Mouse (Mus musculus) right cerebral cortex, postnatal 4 days (tissue): ENCODE measurements around the gene Rpl22.

ENCODE experiments used
- DNase-seq: peaks from one replicate; pipeline ENCODE4 v3.0.0-alpha.2; 2022

Gene Rpl22

DNA sequence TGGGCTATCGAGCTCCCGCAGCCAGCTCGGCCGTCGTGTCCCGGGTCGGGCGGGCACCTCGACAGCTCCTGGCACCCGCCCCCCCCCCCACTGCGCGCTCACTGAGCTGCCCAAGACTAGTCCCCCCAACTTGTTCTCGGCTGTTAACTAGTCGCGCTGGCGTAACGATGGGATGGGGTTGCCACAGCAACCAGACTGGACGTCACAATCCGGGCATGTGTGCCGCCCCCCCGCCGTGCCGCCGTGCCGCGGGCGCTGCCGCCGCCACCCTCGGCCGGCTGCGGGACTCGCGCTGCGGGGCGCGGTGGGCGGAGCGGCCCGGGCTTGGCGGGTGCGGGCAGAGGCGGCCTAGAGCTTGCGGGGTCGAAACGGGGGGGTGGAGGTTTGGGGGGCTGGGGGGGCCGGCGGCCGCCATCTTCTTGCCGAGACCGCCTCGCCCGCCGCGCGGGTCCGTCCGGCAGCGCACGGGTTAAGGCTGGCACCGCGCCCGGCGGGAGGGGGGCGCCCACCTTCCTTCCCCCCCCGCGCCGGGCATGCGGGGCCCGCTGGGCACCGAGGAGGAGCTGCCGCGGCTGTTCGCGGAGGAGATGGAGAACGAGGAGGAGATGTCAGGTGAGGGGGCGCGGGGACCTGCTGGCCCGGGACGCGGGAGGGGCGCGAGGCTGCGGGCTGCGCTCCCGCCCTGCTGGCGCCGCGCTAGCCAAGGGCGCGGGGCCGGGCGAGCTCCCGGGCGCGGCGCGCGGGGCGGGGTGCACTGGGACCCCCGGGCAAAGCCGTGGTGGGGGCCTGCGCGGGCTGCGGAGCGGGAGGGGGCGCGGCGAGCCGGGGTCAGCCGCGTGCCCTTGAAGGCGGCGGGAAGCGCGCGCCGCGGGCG, 13.1 kb downstream of the Rpl22 start, which contains the start of gene Chd5:
TSS of gene Chd5 (plus strand) at position 233 of the 874 bp plus-strand sequence.
- DNase-seq, result peak; percentile 83

DNA sequence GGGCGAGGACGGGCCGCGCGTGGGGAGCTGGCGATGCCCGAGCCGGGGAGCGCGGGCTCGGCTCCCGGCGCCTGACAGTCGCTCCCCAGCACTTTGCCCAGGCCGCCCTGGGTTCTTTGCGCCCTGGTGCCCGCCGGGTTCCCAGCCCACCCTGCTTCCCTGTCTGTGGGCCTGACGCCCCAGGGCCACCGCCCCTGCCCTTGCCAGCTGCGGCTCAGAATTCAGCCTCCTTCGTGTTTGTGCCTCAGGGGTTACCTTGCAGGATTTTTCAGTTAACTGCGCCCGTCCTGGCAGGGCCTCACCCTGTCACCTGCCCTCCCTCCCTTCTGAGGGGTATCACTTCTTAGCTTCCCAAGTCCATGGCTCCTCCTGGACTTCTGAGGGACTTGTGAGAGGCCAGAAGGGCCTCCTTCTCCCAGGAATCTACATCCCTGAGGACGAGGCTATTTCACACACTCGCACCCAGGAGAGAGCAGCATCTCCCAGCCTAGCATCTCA, 13.8 kb downstream of the Rpl22 start:
- DNase-seq, result no peak

GRCm38 (mm10) chr4:152340584-152341284, 15.2 kb downstream of the Rpl22 start:
- no peak for DNase-seq

GRCm38 (mm10) chr4:152343296-152343695, 17.8 kb downstream of the Rpl22 start:
- no peak for DNase-seq

- DNase-seq, result no peak
Observed at GRCm38 (mm10) chr4:152344651-152345050, 19.1 kb downstream of the Rpl22 start.

DNA sequence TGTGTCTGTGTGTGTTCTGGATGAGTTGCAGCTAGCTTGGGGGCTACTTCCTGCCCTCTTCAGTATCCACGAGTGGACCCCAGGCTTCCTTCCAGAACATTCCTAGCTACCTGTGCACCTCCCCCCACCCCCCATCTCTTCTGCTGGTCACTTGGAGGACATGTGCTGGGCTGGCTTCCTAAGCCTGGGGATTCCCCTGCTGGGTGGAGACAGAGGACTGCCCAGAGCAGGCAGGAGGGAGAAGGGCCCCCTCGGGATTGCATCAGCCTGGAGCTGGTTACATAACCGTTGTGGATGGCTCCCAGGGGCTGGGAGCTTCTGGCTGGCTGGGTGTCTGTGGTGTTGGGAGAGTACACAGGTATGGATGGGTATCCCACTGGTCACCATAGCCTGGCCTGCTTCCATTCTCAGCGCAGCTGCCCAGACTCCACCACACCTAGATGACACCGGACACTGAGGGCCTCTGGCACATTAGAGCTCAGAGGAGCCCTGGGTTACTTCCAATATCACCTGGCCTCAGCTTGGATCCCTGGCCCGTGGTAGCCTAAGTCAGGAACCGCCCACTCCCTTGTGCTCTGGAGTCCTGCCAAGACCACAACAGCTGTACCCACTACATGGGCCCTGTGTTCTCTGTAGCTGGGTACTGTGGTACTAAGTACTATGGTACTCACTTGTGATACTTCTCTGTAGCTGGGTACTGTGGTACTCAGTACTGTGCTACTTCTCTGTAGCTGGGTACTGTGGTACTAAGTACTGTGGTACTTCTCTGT, 19.8 kb downstream of the Rpl22 start:
- DNase-seq, result no peak

- peak; percentile 69 for DNase-seq
Observed at GRCm38 (mm10) chr4:152349837-152350381, 24.4 kb downstream of the Rpl22 start.

- no peak for DNase-seq
Observed at GRCm38 (mm10) chr4:152350722-152351421, 25.3 kb downstream of the Rpl22 start.

DNA sequence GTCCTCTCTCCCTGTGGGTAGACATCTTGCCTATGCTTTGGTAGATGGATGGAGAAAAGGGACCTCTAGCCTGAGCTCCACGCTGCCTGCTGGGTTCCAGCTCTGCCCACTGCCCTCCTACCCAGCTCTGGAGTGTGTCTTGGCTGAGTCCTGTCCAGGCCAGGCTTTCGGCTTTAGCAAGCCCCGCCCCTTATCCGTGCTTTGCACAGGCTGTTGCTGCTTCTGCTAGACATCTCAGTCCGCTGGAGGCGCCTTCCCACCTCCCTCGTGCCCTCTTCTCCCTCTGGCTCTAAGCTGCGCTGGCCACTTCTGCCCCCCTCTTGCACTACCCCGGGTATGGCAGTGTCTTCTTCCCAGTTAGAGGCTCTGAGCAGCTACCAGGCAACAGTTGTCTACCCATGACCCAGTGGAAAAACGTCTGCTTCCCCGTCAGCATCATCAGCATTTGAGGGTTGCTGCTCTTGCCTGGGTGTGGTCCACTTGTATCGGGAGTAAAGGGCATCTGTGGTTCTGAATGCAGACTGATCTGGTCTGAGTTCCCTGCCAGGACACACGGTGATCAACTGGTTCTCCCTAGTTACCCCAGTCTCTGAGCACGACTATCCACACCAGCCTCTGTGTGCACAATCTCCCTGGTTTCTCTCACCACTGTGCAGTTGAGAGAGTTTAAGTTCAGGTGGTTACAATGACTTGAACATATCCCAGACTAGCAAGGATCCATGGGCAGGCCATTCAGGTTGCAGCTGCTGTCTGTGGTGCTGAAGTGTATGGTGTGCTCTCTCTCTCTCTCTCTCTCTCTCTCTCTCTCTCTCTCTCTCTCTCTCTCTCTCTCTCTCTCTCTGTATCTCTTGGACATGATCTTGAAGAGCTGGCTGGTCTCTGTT, 26.1 kb downstream of the Rpl22 start:
- DNase-seq, result no peak

- DNase-seq, result no peak
Observed at GRCm38 (mm10) chr4:152353886-152354637, 28.5 kb downstream of the Rpl22 start.

- DNase-seq, result no peak
Observed at GRCm38 (mm10) chr4:152355672-152356071, 30.1 kb downstream of the Rpl22 start.

GRCm38 (mm10) chr4:152359700-152360099, 34.2 kb downstream of the Rpl22 start:
- DNase-seq, result no peak

DNA sequence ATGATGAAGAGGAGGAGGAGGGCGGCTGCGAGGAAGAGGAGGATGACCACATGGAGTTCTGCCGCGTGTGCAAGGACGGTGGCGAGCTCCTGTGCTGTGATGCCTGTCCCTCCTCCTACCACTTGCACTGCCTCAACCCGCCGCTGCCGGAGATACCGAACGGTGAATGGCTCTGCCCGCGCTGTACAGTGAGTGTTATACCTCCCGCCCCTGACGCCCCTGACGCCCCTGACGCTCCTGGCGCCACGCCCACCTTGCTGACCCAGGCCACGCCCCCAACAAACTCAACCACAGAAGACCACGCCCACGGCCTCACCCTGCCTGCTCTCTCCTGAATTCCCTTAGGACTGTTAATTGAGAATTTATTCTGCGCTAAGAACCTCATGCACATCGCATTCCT, 35.3 kb downstream of the Rpl22 start:
- no peak for DNase-seq

- DNase-seq, result no peak
Observed at GRCm38 (mm10) chr4:152362180-152362579, 36.6 kb downstream of the Rpl22 start.

DNA sequence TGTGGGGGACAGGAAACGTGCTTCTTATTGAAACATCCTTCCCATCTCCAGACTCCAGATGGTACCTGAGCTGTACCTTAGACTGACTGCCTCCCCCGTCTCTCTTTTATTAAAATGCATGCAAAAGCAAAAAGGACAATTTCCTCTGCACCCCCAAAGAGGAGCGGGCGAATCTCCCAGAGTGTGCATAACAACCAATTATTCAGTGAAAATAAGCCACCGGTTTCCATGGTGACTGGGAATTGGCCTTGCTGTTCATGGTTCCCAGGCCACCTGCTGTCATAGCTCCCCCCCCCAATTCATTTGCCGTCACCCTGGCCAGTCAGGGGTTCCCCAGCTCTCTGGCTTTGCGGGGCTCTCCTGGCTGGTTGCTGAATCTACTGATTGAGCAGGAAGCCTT, 39.7 kb downstream of the Rpl22 start:
- DNase-seq, result no peak

- no peak for DNase-seq
Observed at GRCm38 (mm10) chr4:152382528-152383252, 57.1 kb downstream of the Rpl22 start.
